Mouse (Mus musculus): ENCODE results near the gene Reln.

Reln gene

GRCm38 (mm10) chr5:21983021-21983667 is 361.4 kb downstream of the Reln start:
- no peak for DNase-seq

- DNase-seq, result no peak
Observed at GRCm38 (mm10) chr5:21981216-21981615, 363.3 kb downstream of the Reln start.

GRCm38 (mm10) chr5:21980544-21980943 is 364.0 kb downstream of the Reln start:
- DNase-seq, result no peak

GRCm38 (mm10) chr5:21973266-21974010 is 371.1 kb downstream of the Reln start:
- DNase-seq, result no peak

- no peak for DNase-seq
Observed at GRCm38 (mm10) chr5:21961796-21962195, 382.7 kb downstream of the Reln start.

- no peak for DNase-seq
Observed at GRCm38 (mm10) chr5:21960151-21960550, 384.4 kb downstream of the Reln start.

- no peak for DNase-seq
Observed at GRCm38 (mm10) chr5:21957586-21957985, 386.9 kb downstream of the Reln start.

- DNase-seq, result no peak
Observed at GRCm38 (mm10) chr5:21957061-21957460, 387.4 kb downstream of the Reln start.

- no peak for DNase-seq
Observed at GRCm38 (mm10) chr5:21949507-21949897, 395.0 kb downstream of the Reln start.

- no peak for DNase-seq
Observed at GRCm38 (mm10) chr5:21948736-21949506, 395.6 kb downstream of the Reln start.

- DNase-seq, result peak; percentile 13
Observed at GRCm38 (mm10) chr5:21947610-21948381, 396.7 kb downstream of the Reln start.

GRCm38 (mm10) chr5:21944579-21944978 is 399.9 kb downstream of the Reln start:
- no peak for DNase-seq

GRCm38 (mm10) chr5:21939405-21939804 is 405.1 kb downstream of the Reln start:
- DNase-seq, result no peak

- DNase-seq, result no peak
Observed at GRCm38 (mm10) chr5:21938138-21938537, 406.4 kb downstream of the Reln start.

- DNase-seq, result no peak
Observed at GRCm38 (mm10) chr5:21936627-21937026, 407.9 kb downstream of the Reln start.

GRCm38 (mm10) chr5:21936096-21936495 is 408.4 kb downstream of the Reln start:
- no peak for DNase-seq

- no peak for DNase-seq
Observed at GRCm38 (mm10) chr5:21934811-21935396, 409.6 kb downstream of the Reln start.

- no peak for DNase-seq
Observed at GRCm38 (mm10) chr5:21934173-21934698, 410.3 kb downstream of the Reln start.

- DNase-seq, result no peak
Observed at GRCm38 (mm10) chr5:21933340-21934075, 411.0 kb downstream of the Reln start.

GRCm38 (mm10) chr5:21931151-21931550 is 413.4 kb downstream of the Reln start:
- no peak for DNase-seq

GRCm38 (mm10) chr5:21920310-21920709 is 424.2 kb downstream of the Reln start:
- DNase-seq, result no peak
